Mouse (Mus musculus): ENCODE results near the gene Zdhhc12. TPM values are rescaled to one million over a fixed set of nuclear protein-coding genes. Genes with fewer than 3 reads are reported as not detected.
"Not testable (repeated sequence)": the region's sequence is repeated elsewhere in the genome, so short reads cannot be mapped to it uniquely, and the experiment has no call there.

The Zdhhc12 gene
- total RNA-seq, 2 experiments from 2014 or later = 2.4 to 3.1 TPM

DNA sequence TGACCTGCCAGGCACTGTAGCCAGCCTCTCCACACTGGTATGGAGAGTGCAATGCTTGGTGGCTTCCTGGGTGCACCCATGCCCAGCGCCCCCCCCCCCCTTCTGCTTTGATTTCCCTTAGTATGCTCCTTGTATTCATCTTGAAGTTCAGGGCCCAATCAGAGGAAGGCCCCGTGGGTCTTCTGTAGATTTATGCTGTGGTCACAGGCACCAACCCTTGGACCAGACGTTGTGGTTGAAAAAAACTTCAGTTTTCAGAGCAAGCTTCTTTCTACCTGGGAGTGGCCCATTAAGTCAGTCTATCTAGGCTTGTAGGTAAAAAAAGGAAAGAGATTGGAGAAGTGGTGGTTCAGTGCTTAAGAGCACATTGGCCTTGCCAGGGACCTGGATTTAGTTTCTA lies 29.7 kb downstream of the Zdhhc12 start:
- no peak for DNase-seq

GRCm38 (mm10) chr2:30063235-30063634 lies 30.2 kb downstream of the Zdhhc12 start:
- no peak for DNase-seq

- DNase-seq = peak; percentile 57
Observed at GRCm38 (mm10) chr2:30062249-30063093, 31.0 kb downstream of the Zdhhc12 start.

DNA sequence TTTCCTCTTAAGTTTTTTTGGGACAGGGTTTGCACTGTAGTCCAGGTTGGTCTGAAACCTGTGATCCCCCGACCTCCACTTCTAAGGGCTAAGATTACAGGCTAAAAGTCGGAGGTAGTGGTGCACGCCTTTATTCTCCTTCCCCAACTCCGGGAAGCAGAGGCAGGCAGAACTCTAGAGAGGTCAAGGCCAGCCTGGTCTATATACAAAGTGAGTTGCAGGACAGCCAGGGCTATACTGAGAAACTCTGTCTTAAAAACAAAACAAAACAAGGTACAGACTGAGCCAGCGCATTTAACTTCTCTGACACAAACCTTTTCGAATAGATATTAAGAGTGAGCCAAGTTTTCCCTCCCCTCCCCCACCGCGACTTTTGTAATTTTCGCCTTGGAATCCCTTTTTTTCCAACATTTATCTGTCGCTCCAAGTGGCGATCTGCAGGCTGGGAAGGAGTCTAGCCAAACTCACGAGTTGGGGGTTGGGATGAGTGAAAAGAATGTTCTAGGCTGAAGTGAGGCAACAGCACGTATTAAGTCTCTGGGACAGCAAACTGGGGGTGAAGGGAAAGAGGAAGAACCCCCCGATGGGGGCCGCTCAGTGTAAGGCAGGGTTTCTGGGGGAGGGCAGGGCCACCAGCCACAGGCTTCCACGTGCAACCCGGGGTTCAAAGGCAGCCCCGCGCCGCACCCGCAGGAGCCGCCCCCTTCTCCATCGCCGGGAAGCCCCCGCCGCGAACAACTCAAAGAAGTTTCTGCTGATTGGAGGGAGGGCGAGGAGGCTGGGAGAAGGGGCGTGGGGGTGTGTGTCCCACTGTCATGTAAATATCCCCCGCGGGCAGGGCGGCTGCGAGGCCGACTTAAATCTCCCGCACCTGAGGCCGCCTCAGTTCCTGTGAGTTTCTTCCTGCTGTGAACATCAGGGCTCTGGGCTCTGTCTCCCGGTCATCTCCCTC lies 32.0 kb downstream of the Zdhhc12 start:
- DNase-seq = peak; percentile 22

DNA sequence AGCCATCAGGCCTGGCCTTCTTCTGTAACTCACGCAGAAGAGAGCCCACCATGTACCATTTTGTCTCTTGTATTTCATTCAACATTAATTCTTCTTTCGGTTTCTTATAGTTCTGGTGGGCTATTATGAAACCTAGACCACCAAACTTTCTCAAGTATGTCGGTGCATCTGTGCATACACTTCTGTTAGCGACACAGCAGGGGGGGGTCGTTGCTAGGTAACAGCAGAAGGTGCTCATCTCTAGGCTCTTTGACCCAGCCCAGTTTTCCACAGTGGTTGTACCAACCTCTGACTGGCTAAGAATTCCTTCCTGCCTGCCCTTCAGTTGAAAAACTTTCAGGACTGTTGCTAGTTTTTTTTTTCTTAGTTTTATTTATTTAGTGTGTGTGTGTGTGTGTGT lies 35.0 kb downstream of the Zdhhc12 start:
- DNase-seq = no peak

DNA sequence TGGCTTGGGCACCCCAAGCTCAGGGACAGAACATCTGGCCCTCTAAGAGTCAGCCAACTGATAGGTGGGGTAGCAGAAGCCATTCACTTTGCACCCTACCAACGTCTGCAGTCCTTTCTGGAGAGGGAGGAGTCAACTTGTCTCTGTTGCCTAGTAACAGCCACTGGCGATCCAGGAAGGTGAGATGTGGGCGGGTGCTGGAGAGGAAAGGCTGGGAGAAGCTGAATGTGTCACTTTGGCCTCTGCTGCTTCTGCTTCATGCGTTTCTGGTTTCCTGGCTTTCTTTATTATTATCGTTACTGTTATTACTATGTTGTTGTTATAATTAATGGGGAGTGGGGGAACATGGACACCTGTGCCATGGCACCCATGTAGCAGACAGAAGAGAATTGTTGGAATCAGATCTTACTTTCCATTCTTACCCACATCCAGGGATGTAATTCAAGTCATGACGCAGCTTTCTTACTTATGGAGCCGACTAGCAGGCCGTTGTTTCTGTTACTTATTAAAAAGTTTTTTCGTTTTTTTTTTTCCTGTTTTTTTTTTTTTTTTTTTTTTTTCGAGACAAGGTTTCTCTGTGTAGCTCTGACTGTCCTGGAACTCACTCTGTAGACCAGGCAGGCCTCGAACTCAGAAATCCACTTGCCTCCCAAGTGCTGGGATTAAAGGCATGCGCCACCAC lies 36.1 kb downstream of the Zdhhc12 start, which contains the start of gene Set:
TSS of gene Set (plus strand) at position 156 of the 682 bp plus-strand sequence.
- no peak for DNase-seq

- no peak for DNase-seq
Observed at GRCm38 (mm10) chr2:30056736-30057135, 36.7 kb downstream of the Zdhhc12 start.

GRCm38 (mm10) chr2:30055310-30055709 lies 38.1 kb downstream of the Zdhhc12 start:
- not testable (repeated sequence) for DNase-seq

- DNase-seq = no peak
Observed at GRCm38 (mm10) chr2:30051992-30052761, 41.3 kb downstream of the Zdhhc12 start.

DNA sequence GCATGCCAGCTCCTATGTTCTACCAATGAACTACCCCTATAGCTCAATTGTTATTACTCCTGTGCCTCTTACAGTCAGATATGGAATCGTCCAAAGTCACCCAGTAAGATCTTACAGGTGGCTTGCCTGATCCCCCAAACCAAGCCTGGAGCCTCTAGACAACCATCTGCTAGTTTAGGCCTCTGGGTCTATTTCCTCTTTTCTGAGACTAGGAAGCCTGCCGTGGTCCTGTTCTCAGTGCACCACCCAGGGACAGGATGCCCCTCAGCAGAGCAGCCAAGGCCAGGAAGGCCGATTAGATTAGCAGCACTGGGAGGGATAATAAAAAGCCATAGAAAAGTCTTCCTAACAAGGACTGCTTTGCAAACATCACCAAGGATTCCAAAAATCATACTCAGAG lies 43.6 kb downstream of the Zdhhc12 start:
- no peak for DNase-seq

GRCm38 (mm10) chr2:30048699-30049388 lies 44.6 kb downstream of the Zdhhc12 start, which contains the start of gene Wdr34:
TSS of gene Wdr34 (minus strand) at chr2:30048881.
- DNase-seq = peak; percentile 96

- DNase-seq = no peak
Observed at GRCm38 (mm10) chr2:30048101-30048501, 45.3 kb downstream of the Zdhhc12 start.

DNA sequence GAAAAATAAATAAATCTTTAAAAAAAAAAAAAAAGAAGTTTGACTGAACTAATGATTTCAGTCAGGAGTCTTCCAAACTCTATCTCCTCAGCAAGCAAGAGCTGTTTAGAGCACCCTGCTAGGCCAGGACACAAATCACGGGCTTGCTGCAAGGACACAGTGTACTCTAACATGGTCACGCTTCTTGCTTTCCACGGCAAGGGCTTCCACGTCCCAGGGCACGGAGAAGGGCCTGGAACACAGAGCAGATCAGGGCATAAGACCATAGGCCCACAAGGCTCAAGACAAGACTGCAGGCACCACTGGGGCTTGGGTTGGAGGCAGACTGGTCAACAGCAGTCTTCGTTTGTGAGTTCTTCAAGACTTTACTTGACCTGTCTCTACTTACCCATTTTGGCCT lies 46.3 kb downstream of the Zdhhc12 start:
- DNase-seq = no peak

DNA sequence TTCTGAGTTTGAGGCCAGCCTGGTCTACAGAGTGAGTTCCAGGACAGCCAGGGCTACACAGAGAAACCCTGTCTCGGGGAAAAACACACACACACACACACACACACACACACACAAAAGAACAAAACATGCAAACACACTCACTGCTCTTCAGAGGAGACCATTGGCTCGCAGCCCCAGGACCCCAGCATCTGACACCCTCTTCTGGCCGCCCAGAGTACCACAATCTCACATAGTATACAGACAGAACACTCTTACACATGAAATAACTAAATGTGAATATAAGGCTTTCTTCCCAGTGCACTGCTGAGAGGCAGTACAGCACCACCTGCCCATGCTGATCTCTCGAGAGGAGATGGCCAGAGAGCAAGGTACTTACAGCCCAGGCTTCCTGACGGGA lies 48.9 kb downstream of the Zdhhc12 start:
- no peak for DNase-seq

DNA sequence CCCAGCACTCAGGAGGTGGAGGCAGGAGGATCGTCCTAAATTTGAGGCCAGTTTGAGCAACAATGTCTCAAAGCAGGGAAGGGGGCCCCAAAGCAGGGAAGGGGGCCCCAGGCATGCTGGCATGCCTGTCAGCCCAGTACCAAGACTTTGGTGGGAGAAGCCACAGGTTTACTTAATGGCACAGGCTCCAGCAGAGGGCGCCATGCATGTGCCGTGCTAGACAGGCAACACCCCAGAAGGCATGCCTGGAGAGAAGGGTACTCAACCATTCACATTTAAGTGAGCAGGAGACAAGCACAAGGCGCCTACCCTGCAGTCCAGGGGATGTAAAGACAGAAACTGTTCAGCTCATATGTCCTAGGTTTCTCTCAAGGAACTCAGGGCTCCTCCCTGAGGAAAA lies 51.0 kb downstream of the Zdhhc12 start:
- no peak for DNase-seq

Other genes with a start within 250 kb of the Zdhhc12 start
- 10 to 100 TPM in 1 of 2 experiments, 1 to 10 TPM in 1; 8.5 to 10.6 TPM for gene Cercam, start 224.5 kb downstream of the Zdhhc12 start, total RNA-seq (2021)
- 10 to 100 TPM; 10.3 to 14.7 TPM for gene Odf2, start 204.4 kb downstream of the Zdhhc12 start, total RNA-seq (2021)
- gene Gle1, start 158.2 kb downstream of the Zdhhc12 start, total RNA-seq (2021) = 10 to 100 TPM; 19.7 to 21.3 TPM
- 10 to 100 TPM; 56.9 to 64.4 TPM for gene Sptan1, start 128.1 kb downstream of the Zdhhc12 start, total RNA-seq (2021)
- gene Wdr34, start 44.8 kb downstream of the Zdhhc12 start, total RNA-seq (2021) = 1 to 10 TPM; 3.3 to 3.4 TPM
- gene Set, start 36.3 kb downstream of the Zdhhc12 start, total RNA-seq (2021) = 10 to 100 TPM; 75.4 to 85.1 TPM
- gene Pkn3, start 16.0 kb downstream of the Zdhhc12 start, total RNA-seq (2021) = 1 to 10 TPM; 3.8 to 5.4 TPM
- 10 to 100 TPM; 20.1 to 20.3 TPM for gene Zer1, start 30.9 kb upstream of the Zdhhc12 start, total RNA-seq (2021)
- gene Tbc1d13, start 40.1 kb upstream of the Zdhhc12 start, total RNA-seq (2021) = 10 to 100 TPM; 12.2 to 13.5 TPM
- gene Endog, start 77.8 kb upstream of the Zdhhc12 start, total RNA-seq (2021) = 10 to 100 TPM; 56.2 to 62.1 TPM
- gene Spout1, start 84.8 kb upstream of the Zdhhc12 start, total RNA-seq (2021) = 1 to 10 TPM; 4.3 to 4.8 TPM
- gene Kyat1, start 112.2 kb upstream of the Zdhhc12 start, total RNA-seq (2021) = 10 to 100 TPM; 22.9 to 24.6 TPM
- 10 to 100 TPM; 16.2 to 17.1 TPM for gene Lrrc8a, start 144.1 kb upstream of the Zdhhc12 start, total RNA-seq (2021)
- 1 to 10 TPM in 1 of 2 experiments, under 1 TPM in 1; 0.64 to 1.2 TPM for gene Gm28035, start 146.9 kb upstream of the Zdhhc12 start, total RNA-seq (2021)
- 10 to 100 TPM in 1 of 2 experiments, 1 to 10 TPM in 1; 8.4 to 19.5 TPM for gene Phyhd1, start 172.6 kb upstream of the Zdhhc12 start, total RNA-seq (2021)
- not detected for gene Gm28038, start 187.4 kb upstream of the Zdhhc12 start, total RNA-seq (2021)
- 10 to 100 TPM; 18.2 to 20.0 TPM for gene Dolk, start 192.7 kb upstream of the Zdhhc12 start, total RNA-seq (2021)
- gene Nup188, start 192.7 kb upstream of the Zdhhc12 start, total RNA-seq (2021) = 1 to 10 TPM; 7.8 to 9.9 TPM

Data from gastrocnemius, postnatal 25 days (tissue).